Mouse (Mus musculus): Measurements from ENCODE around the gene Tcirg1. TPM values are rescaled to one million over a fixed set of nuclear protein-coding genes. Genes with fewer than 3 reads are reported as not detected.

Tcirg1 gene
- polyA plus RNA-seq, 1 experiment from 2014 or later, result 53.7 TPM

DNA sequence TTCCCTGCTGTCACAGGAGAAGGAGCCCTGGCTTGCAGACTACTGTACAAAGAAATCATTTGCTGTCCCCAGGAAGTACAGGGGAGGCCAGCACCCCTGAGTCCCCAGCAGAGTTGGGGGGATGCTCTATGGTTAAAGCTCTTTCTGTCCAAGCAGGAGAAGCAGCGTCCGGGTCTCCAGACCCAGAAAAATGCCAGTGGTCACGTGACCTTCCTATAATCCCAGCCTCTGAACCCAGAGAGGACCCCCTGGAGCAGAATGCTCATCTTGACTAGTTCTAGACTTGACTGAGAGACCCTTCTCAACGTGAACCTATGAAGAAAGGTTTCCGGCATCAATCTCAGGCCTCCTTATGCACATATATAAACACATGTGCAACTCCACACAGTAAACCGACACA lies 18.9 kb upstream of the Tcirg1 start:
- Histone ChIP-seq H3K4me1 (peaks cover 39% of the 10 kb centered on the region), H3K27me3 (no peaks in the 10 kb centered on the region), H3K9ac (no peak overlapping the region), H3K9me3 (no peaks in the 10 kb centered on the region), H3K36me3 (no peaks in the 10 kb centered on the region), H3K27ac (peak overlapping the region; percentile 51; the same call in 1 of the 2 replicates), H3K4me2 (no peak overlapping the region), H3K4me3 (no peak overlapping the region)
- ATAC-seq (ENCODE audit: insufficient number of reproducible peaks, insufficient read depth, low FRiP score, low TSS enrichment, low read depth), result no peak
- WGBS, result 57% methylated on average over 6 of the region's 6 CpGs

DNA sequence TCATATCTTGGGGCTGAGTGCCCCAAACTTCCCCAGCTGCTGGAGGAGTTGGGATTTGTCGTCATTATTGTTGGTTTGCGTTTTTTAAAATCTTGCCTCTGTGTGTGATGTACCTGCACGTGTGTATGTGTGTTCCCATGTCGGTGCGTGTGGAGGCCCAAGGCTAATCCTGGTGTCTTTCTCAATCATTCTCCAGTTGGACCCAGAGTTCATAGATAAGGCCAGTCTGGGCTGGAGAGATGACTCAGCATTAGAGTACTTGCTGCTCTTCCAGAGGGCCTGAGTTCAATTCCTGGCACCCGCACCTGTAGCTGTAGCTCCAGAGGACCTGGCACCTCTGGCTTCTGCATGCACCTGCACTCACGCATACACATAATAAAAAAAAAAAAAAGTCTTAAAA lies 17.9 kb upstream of the Tcirg1 start:
- no peaks in the 10 kb centered on the region for H3K36me3 ChIP-seq
- no peak overlapping the region for H3K27ac ChIP-seq
- no peak for ATAC-seq (ENCODE audit: insufficient number of reproducible peaks, insufficient read depth, low FRiP score, low TSS enrichment, low read depth)
- no peak overlapping the region for H3K4me2 ChIP-seq
- H3K4me1 ChIP-seq, result peaks cover 29% of the 10 kb centered on the region
- H3K9ac ChIP-seq, result no peak overlapping the region
- no peak overlapping the region for H3K4me3 ChIP-seq
- no peaks in the 10 kb centered on the region for H3K9me3 ChIP-seq
- WGBS, result 91% methylated on average over 7 of the region's 7 CpGs
- H3K27me3 ChIP-seq, result no peaks in the 10 kb centered on the region

DNA sequence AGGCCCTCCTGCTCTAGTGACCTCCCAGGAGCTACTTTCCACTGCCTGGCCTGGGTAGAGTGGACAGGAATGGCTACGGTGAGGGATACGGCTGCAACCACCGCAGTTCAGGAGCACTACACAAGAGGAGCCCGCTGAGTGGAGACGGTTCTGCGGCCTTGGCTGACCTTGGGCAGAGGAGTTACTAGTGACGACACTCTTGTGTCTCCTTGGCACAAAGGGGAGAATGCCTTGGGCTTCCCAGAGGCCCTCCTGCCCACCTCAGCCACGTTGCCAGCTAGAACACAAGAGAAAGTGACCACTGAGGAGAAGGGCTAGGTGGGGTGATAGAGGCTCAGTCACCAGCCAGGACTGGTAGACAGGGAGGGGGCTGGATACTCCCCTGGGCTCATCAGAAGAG lies 17.3 kb upstream of the Tcirg1 start:
- Histone ChIP-seq H3K4me3 (no peak overlapping the region), H3K4me1 (peaks cover 25% of the 10 kb centered on the region), H3K9me3 (no peaks in the 10 kb centered on the region), H3K9ac (no peak overlapping the region), H3K27me3 (no peaks in the 10 kb centered on the region), H3K4me2 (no peak overlapping the region), H3K27ac (no peak overlapping the region), H3K36me3 (no peaks in the 10 kb centered on the region)
- no peak for ATAC-seq (ENCODE audit: insufficient number of reproducible peaks, insufficient read depth, low FRiP score, low TSS enrichment, low read depth)
- 84% methylated on average over 8 of the region's 8 CpGs for WGBS

DNA sequence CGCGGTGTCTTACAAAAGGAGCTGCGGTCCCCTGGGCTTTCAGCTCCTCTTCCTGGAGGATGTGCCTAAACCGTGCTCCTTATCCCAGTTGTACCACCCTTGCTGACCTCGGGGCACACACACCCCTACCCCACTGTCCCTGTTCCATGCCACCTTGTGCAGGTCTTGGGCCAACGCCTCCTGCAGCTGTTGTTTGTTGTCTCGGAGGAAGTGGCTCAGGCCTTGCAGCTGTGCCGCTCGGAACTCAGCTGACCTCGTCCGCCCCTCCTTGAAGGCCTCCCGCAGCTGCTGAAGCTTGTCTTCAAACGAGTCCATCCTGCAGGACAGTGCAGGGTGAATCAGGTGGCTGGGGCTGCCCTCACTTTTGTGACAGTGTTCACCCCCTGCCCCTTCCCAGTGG lies 16.7 kb upstream of the Tcirg1 start:
- Histone ChIP-seq H3K9me3 (no peaks in the 10 kb centered on the region), H3K9ac (no peak overlapping the region), H3K27ac (no peak overlapping the region; the same call in 1 of the 2 replicates), H3K36me3 (no peaks in the 10 kb centered on the region), H3K4me3 (no peak overlapping the region), H3K27me3 (no peaks in the 10 kb centered on the region), H3K4me1 (peaks cover 19% of the 10 kb centered on the region), H3K4me2 (no peak overlapping the region)
- ATAC-seq (ENCODE audit: insufficient number of reproducible peaks, insufficient read depth, low FRiP score, low TSS enrichment, low read depth), result no peak
- WGBS, result 53% methylated on average over 13 of the region's 13 CpGs

DNA sequence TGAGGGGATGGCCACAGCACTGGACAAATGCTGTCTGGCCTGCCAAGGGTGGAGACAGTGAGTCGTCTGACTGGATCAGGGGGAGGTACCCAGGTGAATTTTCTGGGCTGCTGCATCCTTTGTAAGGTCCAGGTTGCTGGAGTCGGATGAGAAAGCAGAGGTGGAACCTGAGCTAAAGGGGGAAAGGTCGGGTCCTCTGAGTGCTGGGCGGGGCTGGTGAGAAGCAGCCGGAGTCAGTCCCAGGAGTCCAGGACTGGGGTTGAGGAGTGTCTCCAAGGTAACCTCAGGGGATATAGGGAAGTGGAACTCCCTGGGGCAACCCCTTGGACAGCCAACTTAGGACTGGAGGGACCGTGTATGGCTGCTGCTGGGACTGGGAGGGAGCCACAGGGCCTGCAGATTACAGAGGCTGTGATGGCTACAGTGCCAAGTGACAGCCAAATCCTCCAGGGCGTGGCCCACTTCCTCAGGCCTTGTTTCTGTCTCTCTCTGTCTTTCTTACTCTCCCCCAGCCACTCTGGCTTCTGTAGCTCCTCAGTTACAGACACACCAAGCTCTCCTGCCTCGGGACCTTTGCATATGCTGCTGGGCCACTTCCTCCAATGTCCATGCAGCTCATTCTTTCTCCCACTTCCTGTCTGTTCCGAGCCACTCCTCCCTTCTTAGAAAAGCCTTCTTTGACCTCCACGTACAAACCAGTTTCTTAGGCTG lies 15.9 kb upstream of the Tcirg1 start:
- no peak overlapping the region for H3K4me2 ChIP-seq
- peaks cover 19% of the 10 kb centered on the region for H3K4me1 ChIP-seq
- ATAC-seq (ENCODE audit: insufficient number of reproducible peaks, insufficient read depth, low FRiP score, low TSS enrichment, low read depth), result no peak
- no peaks in the 10 kb centered on the region for H3K36me3 ChIP-seq
- H3K9me3 ChIP-seq, result no peaks in the 10 kb centered on the region
- H3K27ac ChIP-seq, result peak overlapping the region; percentile 23; the same call in 1 of the 2 replicates
- 45% methylated on average over 10 of the region's 10 CpGs for WGBS
- H3K4me3 ChIP-seq, result no peak overlapping the region
- H3K27me3 ChIP-seq, result no peaks in the 10 kb centered on the region
- no peak overlapping the region for H3K9ac ChIP-seq

DNA sequence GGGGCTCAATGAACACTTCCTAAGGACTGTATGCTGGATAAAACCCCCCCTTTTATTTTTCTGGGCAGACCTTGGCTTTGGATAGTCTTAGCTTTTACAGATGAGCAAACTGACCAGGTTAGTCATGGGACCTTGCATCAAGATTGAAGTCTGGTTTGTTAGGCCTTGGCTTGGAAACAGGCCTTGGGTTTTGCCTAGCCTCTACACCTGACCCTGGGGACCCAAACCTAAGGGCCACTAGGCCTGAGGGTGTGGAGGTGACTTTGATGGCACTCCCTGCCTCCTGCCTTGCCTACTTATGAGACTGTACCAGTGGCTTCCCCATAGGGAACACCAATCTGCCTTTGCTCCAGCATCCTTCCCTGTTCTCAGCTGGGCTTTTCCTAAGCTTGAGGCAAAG lies 13.0 kb upstream of the Tcirg1 start:
- no peak for ATAC-seq (ENCODE audit: insufficient number of reproducible peaks, insufficient read depth, low FRiP score, low TSS enrichment, low read depth)
- H3K27me3 ChIP-seq, result no peaks in the 10 kb centered on the region
- H3K36me3 ChIP-seq, result no peaks in the 10 kb centered on the region

DNA sequence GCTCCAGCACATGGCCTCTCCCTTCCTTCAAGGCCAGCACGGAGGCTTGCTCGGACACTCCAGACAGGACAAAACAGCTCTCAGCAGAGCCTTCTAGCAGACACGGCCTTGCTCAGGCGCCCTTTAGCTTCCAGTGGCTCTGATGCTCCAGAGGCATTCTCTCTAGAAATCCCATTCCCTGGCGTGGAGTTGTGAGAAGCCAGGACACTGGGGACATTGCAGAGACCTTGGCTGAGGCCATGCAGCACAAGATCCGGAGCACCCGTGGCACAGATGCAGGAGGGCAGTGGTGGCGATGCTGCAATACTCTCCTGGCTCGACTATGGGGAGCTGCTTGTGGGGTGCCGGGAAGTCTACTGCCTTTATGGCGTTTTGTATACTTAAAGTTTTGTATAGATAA lies 9.8 kb upstream of the Tcirg1 start:
- no peaks in the 10 kb centered on the region for H3K36me3 ChIP-seq
- H3K9me3 ChIP-seq, result no peaks in the 10 kb centered on the region
- no peak for ATAC-seq (ENCODE audit: insufficient number of reproducible peaks, insufficient read depth, low FRiP score, low TSS enrichment, low read depth)
- no peak overlapping the region for H3K4me3 ChIP-seq
- H3K4me1 ChIP-seq, result peaks cover 17% of the 10 kb centered on the region
- H3K27me3 ChIP-seq, result no peaks in the 10 kb centered on the region
- no peak overlapping the region for H3K4me2 ChIP-seq
- H3K27ac ChIP-seq, result no peak overlapping the region
- no peak overlapping the region for H3K9ac ChIP-seq
- WGBS, result 75% methylated on average over 11 of the region's 11 CpGs

More for the DNA sequence above, 13.0 kb upstream of the Tcirg1 start:
- Histone ChIP-seq H3K9ac (no peak overlapping the region), H3K4me1 (0 out of 2 replicates have a peak, but pooled peaks cover 3% of the 10 kb centered on the region), H3K9me3 (no peaks in the 10 kb centered on the region), H3K4me3 (no peak overlapping the region), H3K27ac (no peak overlapping the region), H3K4me2 (no peak overlapping the region)

DNA sequence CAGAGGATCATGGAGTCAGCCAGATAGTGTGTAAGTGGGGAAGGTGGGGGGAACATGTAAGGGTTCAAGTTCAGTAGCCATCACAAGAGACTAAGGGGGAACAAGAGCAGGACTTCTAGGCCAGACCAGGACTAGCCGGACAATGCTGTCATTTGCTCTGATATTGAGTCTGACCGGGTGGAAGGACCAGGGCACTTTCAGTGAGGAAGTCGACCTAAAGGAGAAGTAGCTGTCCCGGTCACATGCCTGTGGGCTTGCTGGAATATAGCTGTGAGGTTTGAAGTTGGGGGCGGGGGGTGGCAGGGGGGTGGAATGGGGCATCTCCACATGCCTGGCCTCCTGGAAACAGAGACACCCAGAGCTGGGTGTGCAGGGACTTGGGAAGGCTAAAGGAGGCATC lies 7.6 kb upstream of the Tcirg1 start:
- H3K27me3 ChIP-seq, result no peaks in the 10 kb centered on the region
- 88% methylated on average over 5 of the region's 5 CpGs for WGBS
- no peak overlapping the region for H3K4me3 ChIP-seq
- no peak overlapping the region; the same call in 1 of the 2 replicates for H3K9ac ChIP-seq
- H3K4me2 ChIP-seq, result no peak overlapping the region
- H3K27ac ChIP-seq, result no peak overlapping the region
- H3K36me3 ChIP-seq, result peaks cover 16% of the 10 kb centered on the region
- no peaks in the 10 kb centered on the region for H3K9me3 ChIP-seq
- ATAC-seq (ENCODE audit: insufficient number of reproducible peaks, insufficient read depth, low FRiP score, low TSS enrichment, low read depth), result no peak
- H3K4me1 ChIP-seq, result peaks cover 22% of the 10 kb centered on the region

DNA sequence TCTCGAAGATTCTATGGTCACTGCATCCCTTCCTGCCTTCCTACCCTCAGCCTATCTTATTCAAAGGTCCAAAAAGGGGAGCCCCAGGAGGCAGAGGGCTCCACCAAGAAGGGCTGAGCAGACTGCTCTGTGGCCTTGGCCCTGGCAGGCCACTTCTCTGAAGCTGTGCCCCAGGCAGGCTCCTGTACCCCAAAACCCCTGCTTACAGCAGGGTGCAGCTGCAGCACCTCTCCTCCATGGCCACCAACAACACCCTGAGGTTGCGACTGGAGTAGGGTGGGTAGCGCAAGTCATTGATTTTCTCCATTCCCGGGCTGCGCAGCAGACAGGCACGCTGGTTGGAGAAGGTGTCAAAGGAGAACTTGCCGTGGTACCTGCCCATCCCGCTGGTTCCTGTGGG lies 6.8 kb upstream of the Tcirg1 start:
- H3K27ac ChIP-seq, result 0 out of 2 replicates have a peak overlapping the region, but pooled peaks have one; percentile 62
- no peaks in the 10 kb centered on the region for H3K9me3 ChIP-seq
- H3K4me3 ChIP-seq, result peak overlapping the region; percentile 72

DNA sequence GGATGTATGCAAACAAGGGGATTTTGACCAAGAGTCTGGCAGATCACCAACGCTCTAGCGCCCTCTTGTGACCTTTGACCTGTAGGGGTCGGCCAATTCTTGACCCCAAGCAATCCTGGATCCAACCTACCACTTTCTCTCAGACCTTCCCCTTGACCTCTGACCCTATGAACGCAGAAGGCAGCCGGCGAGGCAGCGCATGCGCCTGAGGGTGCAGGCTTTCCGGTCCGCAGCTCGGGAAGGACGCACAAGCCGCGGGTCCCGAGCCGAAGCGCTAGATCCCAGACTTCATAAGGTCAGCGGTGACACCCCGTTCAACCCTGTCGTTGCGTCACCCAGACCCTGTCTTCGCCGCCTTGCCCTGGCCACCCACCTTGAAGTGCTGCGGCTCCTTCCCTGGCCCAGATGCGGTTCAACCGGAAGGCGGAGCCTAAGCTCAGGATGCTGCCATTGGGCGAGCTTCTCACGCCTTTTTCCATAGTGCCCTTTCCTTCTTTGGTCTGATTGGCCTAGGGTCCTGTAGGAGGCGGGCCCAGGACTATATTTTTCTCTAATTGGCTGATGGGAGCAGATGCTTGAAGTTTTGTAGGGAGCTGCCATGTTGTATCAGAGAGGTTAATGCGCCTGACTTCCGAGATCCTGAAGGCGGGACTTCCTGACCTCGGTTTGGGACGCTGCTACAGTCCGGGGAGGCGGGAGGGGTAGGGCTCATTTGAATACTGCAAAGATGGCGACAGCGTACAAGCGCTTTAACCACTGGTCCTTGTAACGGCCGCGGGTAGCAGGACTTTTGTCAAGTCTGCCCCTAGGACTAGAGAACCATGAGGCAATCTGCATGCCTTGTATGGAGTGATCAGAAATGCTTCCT lies 5.6 kb upstream of the Tcirg1 start, which contains the start of gene Ndufs8:
Ndufs8 (minus strand) TSS at position 438 of the 868 bp plus-strand sequence.
- peak; percentile 96 for ATAC-seq (ENCODE audit: insufficient number of reproducible peaks, insufficient read depth, low FRiP score, low TSS enrichment, low read depth)
- Histone ChIP-seq H3K4me3 (peak within 1 kb of the TSS; percentile 72), H3K4me1 (peaks cover 22% of the 10 kb centered on the region), H3K9ac (peak within 1 kb of the TSS; percentile 77), H3K36me3 (peaks cover 31% of the 10 kb centered on the region), H3K27me3 (no peaks in the 10 kb centered on the region), H3K4me2 (peak within 1 kb of the TSS; percentile 83), H3K27ac (peak within 1 kb of the TSS; percentile 68), H3K9me3 (no peaks in the 10 kb centered on the region)
- WGBS, result under 1% methylated on average over 43 of the region's 43 CpGs

More for the DNA sequence above, 6.8 kb upstream of the Tcirg1 start:
- 85% methylated on average over 8 of the region's 8 CpGs for WGBS
- Histone ChIP-seq H3K9ac (peak overlapping the region; percentile 77), H3K36me3 (peaks cover 24% of the 10 kb centered on the region), H3K27me3 (no peaks in the 10 kb centered on the region), H3K4me1 (peaks cover 19% of the 10 kb centered on the region), H3K4me2 (peak overlapping the region; percentile 83)
- ATAC-seq (ENCODE audit: insufficient number of reproducible peaks, insufficient read depth, low FRiP score, low TSS enrichment, low read depth), result no peak

DNA sequence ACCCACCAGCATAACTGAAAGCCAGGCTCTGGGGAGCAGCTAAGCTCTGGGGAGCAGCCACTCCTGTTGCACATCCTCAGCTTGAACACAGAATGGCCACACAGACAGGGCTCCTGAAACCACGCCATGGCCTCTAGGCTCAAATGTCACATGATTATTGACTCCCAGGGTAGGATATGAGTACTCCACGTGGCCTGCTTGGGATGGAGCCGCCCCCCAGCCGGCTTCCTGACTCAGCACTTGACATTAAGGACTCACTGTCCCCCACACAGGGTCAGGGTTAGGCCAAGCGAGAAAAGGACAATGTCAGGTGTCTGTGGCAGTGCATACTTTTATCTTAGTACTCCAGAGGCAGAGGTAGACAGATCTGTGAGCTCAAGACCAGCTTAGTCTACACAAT lies 3.3 kb upstream of the Tcirg1 start:
- Histone ChIP-seq H3K4me2 (no peak overlapping the region), H3K9ac (no peak overlapping the region), H3K27ac (no peak overlapping the region), H3K27me3 (no peaks in the 10 kb centered on the region), H3K36me3 (peaks cover 31% of the 10 kb centered on the region), H3K4me1 (peaks cover 41% of the 10 kb centered on the region), H3K9me3 (no peaks in the 10 kb centered on the region), H3K4me3 (no peak overlapping the region)
- 71% methylated on average over 5 of the region's 5 CpGs for WGBS
- ATAC-seq (ENCODE audit: insufficient number of reproducible peaks, insufficient read depth, low FRiP score, low TSS enrichment, low read depth), result no peak

All from embryonic facial prominence, embryonic 13.5 days (tissue).